Mouse (Mus musculus) left cerebral cortex, postnatal 36 days (tissue): ENCODE results near the gene Ssxb3. TPM values are rescaled to one million over a fixed set of nuclear protein-coding genes. Genes with fewer than 3 reads are reported as not detected.
"Not testable (repeated sequence)": the region's sequence is repeated elsewhere in the genome, so short reads cannot be mapped to it uniquely, and the experiment has no call there.

Experiments used
- DNase-seq, 2 experiments: peaks; one replicate each; pipeline ENCODE4 v3.0.0; 2021 to 2022; ENCODE audit warnings: low spot score in 2 of 2, mixed read lengths in 1 of 2
- intact Hi-C: fragments of 180-260 bp; cut with DNase I; formaldehyde crosslinking; loops from one replicate; pipeline ENCODE4 v1.15.1; 2025
- total RNA-seq, 2 experiments: library from RNA; stranded (reverse); gene quantifications; 2 replicates each; pipeline ENCODE4 v1.2.3; 2021

The Ssxb3 gene
- total RNA-seq, result not detected

DNA sequence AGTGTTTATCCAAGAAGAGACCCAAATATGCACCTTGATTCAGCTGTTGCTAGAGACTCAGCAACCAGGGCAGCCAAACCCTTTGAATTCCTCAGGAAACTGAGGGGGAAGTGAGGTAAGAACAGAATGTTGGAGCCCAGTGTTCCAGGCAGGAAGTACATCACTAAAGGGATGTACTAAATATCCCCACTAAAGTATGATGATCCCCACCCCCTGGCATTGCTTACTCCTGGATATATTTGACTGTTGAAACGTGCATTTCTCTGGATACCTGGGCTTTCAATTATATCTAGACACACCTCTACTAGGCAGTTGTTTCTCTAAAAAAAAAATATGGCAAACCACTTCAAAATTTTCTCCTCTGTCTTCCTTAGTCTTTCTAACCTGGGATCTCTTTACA, at the start of gene Ssxb3:
Ssxb3 (minus strand) TSS at position 101 of the 400 bp plus-strand sequence.
- DNase-seq, intact Hi-C loops: not testable (repeated sequence)

DNA sequence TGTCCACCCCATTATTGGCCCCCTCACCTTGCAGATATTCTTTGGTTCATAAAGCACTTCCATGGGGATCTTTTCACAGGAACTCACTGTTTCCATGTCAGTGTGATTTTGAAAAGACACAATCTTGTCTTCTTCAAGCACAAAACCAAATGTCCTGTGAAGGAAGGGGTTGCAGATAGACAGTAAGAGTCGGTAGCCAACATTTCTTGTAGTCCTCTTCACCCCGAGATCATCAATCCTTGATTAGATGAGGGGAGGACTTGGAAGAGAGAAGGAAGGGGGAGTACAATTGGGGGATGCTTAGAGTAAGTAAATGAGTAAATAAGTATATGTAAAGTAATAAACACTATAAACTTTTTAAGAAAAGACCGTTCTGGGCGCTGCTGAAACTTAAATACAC, 43.5 kb downstream of the Ssxb3 start, which contains the start of gene Ssxb6:
Ssxb6 (minus strand) TSS at position 101 of the 400 bp plus-strand sequence.
- DNase-seq, result not testable (repeated sequence)
- intact Hi-C loops, result loop anchor here (10.0 kb wide), 1 partner anchor 137 kb away; no protein-coding TSS in a partner anchor

Other genes starting within 250 kb of the Ssxb3 start
- gene Ssxb9, start 224.8 kb downstream of the Ssxb3 start, total RNA-seq, result not detected
- not detected for gene Ssxb1, start 178.5 kb downstream of the Ssxb3 start, total RNA-seq
- not detected for gene Ssxb2, start 130.1 kb downstream of the Ssxb3 start, total RNA-seq
- not detected for gene Gm14459, start 66.9 kb downstream of the Ssxb3 start, total RNA-seq
- not detected for gene Ssxb6, start 43.6 kb downstream of the Ssxb3 start, total RNA-seq
- gene Ssxb8, start 99.0 kb upstream of the Ssxb3 start, total RNA-seq, result not detected
- gene Ssx9, start 156.6 kb upstream of the Ssxb3 start, total RNA-seq, result not detected
- gene Ssxb5, start 211.9 kb upstream of the Ssxb3 start, total RNA-seq, result not detected